Mouse (Mus musculus) MEL (cell line): ENCODE results near the gene Slc25a47.

ENCODE experiments used
- CHD2 ChIP-seq: IDR thresholded peaks from 2 replicates; pipeline ENCODE4 v1.6.1; 2011; ENCODE audit warnings: low read length, improper control_type of control experiment
- CTCF ChIP-seq, 3 experiments: IDR thresholded peaks in 2 of 3; conservative IDR thresholded peaks in 1 of 3; 2 replicates each; pipeline ENCODE4 v1.5.1; 2011 to 2012; ENCODE audit warnings: low read length in 3 of 3, low read depth in 2 of 3, mild to moderate bottlenecking in 2 of 3, improper control_type of control experiment in 1 of 3, inconsistent platforms in 1 of 3, mixed read lengths in 1 of 3, moderate library complexity in 1 of 3; ENCODE audit not compliant: control insufficient read depth in 1 of 3, insufficient read depth in 1 of 3, poor library complexity in 1 of 3, severe bottlenecking in 1 of 3
- E2F4 ChIP-seq: IDR thresholded peaks from 2 replicates; pipeline ENCODE4 v1.6.1; 2011; ENCODE audit warnings: low read depth, low read length, improper control_type of control experiment, borderline replicate concordance
- ELF1 ChIP-seq: IDR thresholded peaks from 2 replicates; pipeline ENCODE4 v1.6.1; 2014; ENCODE audit warnings: low read depth, mild to moderate bottlenecking, inconsistent platforms, low read length, improper control_type of control experiment, moderate library complexity
- GATA1 ChIP-seq: IDR thresholded peaks from 2 replicates; pipeline ENCODE4 v1.6.1; 2011; ENCODE audit warnings: low read depth, low read length, improper control_type of control experiment
- MAFK ChIP-seq: IDR thresholded peaks from 2 replicates; pipeline ENCODE4 v1.6.1; 2011; ENCODE audit warnings: low read depth, mild to moderate bottlenecking, low read length, improper control_type of control experiment, borderline replicate concordance
- MXI1 ChIP-seq: IDR thresholded peaks from 2 replicates; pipeline ENCODE4 v1.6.1; 2011; ENCODE audit warnings: mild to moderate bottlenecking, low read depth, low read length, improper control_type of control experiment
- NELFE ChIP-seq: IDR thresholded peaks from 2 replicates; pipeline ENCODE4 v1.6.1; 2011; ENCODE audit warnings: low read depth, low read length, improper control_type of control experiment
- POLR2A ChIP-seq, 2 experiments: IDR thresholded peaks; 2 replicates each; pipeline ENCODE4 v1.6.1; 2011 to 2012; ENCODE audit warnings: low read length in 2 of 2, mild to moderate bottlenecking in 2 of 2, control low read depth in 1 of 2, improper control_type of control experiment in 1 of 2, low read depth in 1 of 2, moderate library complexity in 1 of 2; ENCODE audit not compliant: control insufficient read depth in 1 of 2, insufficient read depth in 1 of 2, poor library complexity in 1 of 2
- SIN3A ChIP-seq: IDR thresholded peaks from 2 replicates; pipeline ENCODE4 v1.6.1; 2012; ENCODE audit warnings: low read length, improper control_type of control experiment, inconsistent platforms
- TCF12 ChIP-seq: IDR thresholded peaks from 2 replicates; pipeline ENCODE4 v1.6.1; 2014; ENCODE audit warnings: low read depth, mild to moderate bottlenecking, inconsistent platforms, low read length, improper control_type of control experiment, moderate library complexity
- ZKSCAN1 ChIP-seq: IDR thresholded peaks from 2 replicates; pipeline ENCODE4 v1.6.1; 2012; ENCODE audit warnings: low read depth, mild to moderate bottlenecking, inconsistent platforms, low read length, improper control_type of control experiment, moderate library complexity

- no peak for TF ChIP-seq MXI1
- no peak for TF ChIP-seq ELF1
- no peak for TF ChIP-seq MAFK
- TF ChIP-seq CTCF (IDR thresholded peaks at IDR 0.05 in 2 of 3, conservative IDR thresholded peaks at IDR 0.05 in 1 of 3; ENCODE audit: control insufficient read depth in 1 of 3, insufficient read depth in 1 of 3, low read depth in 2 of 3, low read length in 3 of 3, poor library complexity in 1 of 3, severe bottlenecking in 1 of 3) = no peak
- no peak for TF ChIP-seq NELFE
- no peak for TF ChIP-seq E2F4
- TF ChIP-seq POLR2A (IDR thresholded peaks at IDR 0.05; ENCODE audit: control insufficient read depth in 1 of 2, insufficient read depth in 1 of 2, low read depth in 1 of 2, low read length in 2 of 2, poor library complexity in 1 of 2) = no peak
- no peak for TF ChIP-seq ZKSCAN1
- no peak for TF ChIP-seq SIN3A
- TF ChIP-seq GATA1 = no peak
- TF ChIP-seq TCF12 = no peak
- TF ChIP-seq CHD2 = no peak
These were observed 70.6 kb downstream of the Slc25a47 start for GRCm38 (mm10) chr12:108906398-108906797.
